In genomic region chr15:55966780-55967179, GRCm38 (mm10) we compare ENCODE assay signal across 17 mouse cellular contexts.
DNase-seq lines count a peak whose midpoint lies in the region; ATAC-seq and TF ChIP-seq lines count a peak whose summit lies in the region.
"Had no signal": no experiment of that assay in that cellular context is flagged by ENCODE, and none has a peak within 500 bp of the region (broad histone marks: within the 10 kb centered on the region; RNA-seq: fewer than 3 reads in every experiment).

No protein-coding gene starts in this region.

- no peaks in the 10 kb centered on the region for H3K9me3 ChIP-seq in forebrain, embryonic 14.5 days (replicated peaks; ENCODE audit: control insufficient read depth, low read length)
- H3K9me3 ChIP-seq in forebrain, embryonic 13.5 days (replicated peaks), result no peaks in the 10 kb centered on the region
- H3K9me3 ChIP-seq in lung, embryonic 14.5 days (ENCODE audit: low read depth, low read length), result no peaks in the 10 kb centered on the region
- H3K9me3 ChIP-seq: forebrain, embryonic 10.5 days; liver, embryonic 12.5 days had no signal

- no peak overlapping the region for H3K4me3 ChIP-seq in forebrain, embryonic 14.5 days (ENCODE audit: low read depth, low read length)
- H3K4me3 ChIP-seq in forebrain, embryonic 13.5 days, result no peak overlapping the region
- H3K4me3 ChIP-seq in lung, embryonic 14.5 days (ENCODE audit: low read depth, low read length), result no peak overlapping the region
- H3K4me3 ChIP-seq: forebrain, embryonic 10.5 days; left cerebral cortex, adult 2 months; liver, embryonic 12.5 days had no signal

- no peaks in the 10 kb centered on the region for H3K36me3 ChIP-seq in forebrain, embryonic 14.5 days (ENCODE audit: control insufficient read depth, insufficient read depth, low read length)
- H3K36me3 ChIP-seq in forebrain, embryonic 13.5 days (ENCODE audit: poor library complexity, severe bottlenecking), result no peaks in the 10 kb centered on the region
- no peaks in the 10 kb centered on the region for H3K36me3 ChIP-seq in lung, embryonic 14.5 days (ENCODE audit: insufficient read depth)
- H3K36me3 ChIP-seq: forebrain, embryonic 10.5 days; liver, embryonic 12.5 days had no signal

- WGBS in forebrain, embryonic 14.5 days, result 38% methylated on average over 2 of the region's 2 CpGs
- WGBS in forebrain, embryonic 13.5 days, result 40% methylated on average over 2 of the region's 2 CpGs
- WGBS in lung, embryonic 14.5 days, result 26% methylated on average over 2 of the region's 2 CpGs

- ATAC-seq in forebrain, embryonic 14.5 days, result no peak
- no peak for ATAC-seq in forebrain, embryonic 13.5 days
- ATAC-seq in lung, embryonic 14.5 days (ENCODE audit: insufficient read depth), result no peak
- ATAC-seq: activated CD4-positive, CD25-positive, alpha-beta regulatory T cell, adult 4 months; inflammation-experienced regulatory T-cells, adult 6 months; liver, embryonic 12.5 days had no signal

- no peak for TF ChIP-seq CTCF in lung, embryonic 14.5 days (IDR thresholded peaks at IDR 0.05; ENCODE audit: low read depth)

- no peak overlapping the region for H3K4me2 ChIP-seq in forebrain, embryonic 14.5 days (ENCODE audit: low read length)
- no peak overlapping the region for H3K4me2 ChIP-seq in forebrain, embryonic 13.5 days
- H3K4me2 ChIP-seq in lung, embryonic 14.5 days, result no peak overlapping the region
- H3K4me2 ChIP-seq: liver, embryonic 12.5 days had no signal

- H3K9ac ChIP-seq in forebrain, embryonic 14.5 days (ENCODE audit: low read length), result no peak overlapping the region
- no peak overlapping the region for H3K9ac ChIP-seq in forebrain, embryonic 13.5 days
- H3K9ac ChIP-seq in lung, embryonic 14.5 days, result no peak overlapping the region
- H3K9ac ChIP-seq: liver, embryonic 12.5 days had no signal

- no peaks in the 10 kb centered on the region for H3K4me1 ChIP-seq in forebrain, embryonic 14.5 days (ENCODE audit: control insufficient read depth, insufficient read depth, low read length)
- H3K4me1 ChIP-seq in forebrain, embryonic 13.5 days, result no peaks in the 10 kb centered on the region
- H3K4me1 ChIP-seq in lung, embryonic 14.5 days (ENCODE audit: insufficient read depth), result no peaks in the 10 kb centered on the region
- H3K4me1 ChIP-seq: liver, embryonic 12.5 days had no signal

- H3K27me3 ChIP-seq in forebrain, embryonic 14.5 days (replicated peaks; ENCODE audit: control insufficient read depth, insufficient read depth, low read length), result no peaks in the 10 kb centered on the region
- H3K27me3 ChIP-seq in forebrain, embryonic 13.5 days, result no peaks in the 10 kb centered on the region
- no peaks in the 10 kb centered on the region for H3K27me3 ChIP-seq in lung, embryonic 14.5 days (ENCODE audit: insufficient read depth, low read length)
- H3K27me3 ChIP-seq: liver, embryonic 12.5 days had no signal

- H3K27ac ChIP-seq in forebrain, embryonic 14.5 days (ENCODE audit: low read depth, low read length), result no peak overlapping the region
- H3K27ac ChIP-seq in forebrain, embryonic 13.5 days, result no peak overlapping the region
- H3K27ac ChIP-seq in lung, embryonic 14.5 days (ENCODE audit: low read depth), result no peak overlapping the region
- H3K27ac ChIP-seq: forebrain, embryonic 10.5 days; left cerebral cortex, adult 2 months; liver, embryonic 12.5 days had no signal

- DNase-seq in forebrain, embryonic 14.5 days (ENCODE audit: low spot score), result peak; percentile 8
- DNase-seq in lung, embryonic 14.5 days, result peak; percentile 25
- no peak for DNase-seq in lung, postnatal 4 days
- peak; percentile 4 for DNase-seq in forelimb bud, embryonic 11.5 days (ENCODE audit: low read depth, low spot score)
- peak; percentile 71 for DNase-seq in retina, postnatal 1 day
- no peak for DNase-seq in urinary bladder, postnatal 10 days (ENCODE audit: low spot score)
- DNase-seq in thymus, postnatal 0 days (ENCODE audit: low spot score), result no peak
- DNase-seq: kidney, postnatal 10 days; lung, postnatal 14 days; right cerebral cortex, postnatal 25 days; thymus, postnatal 25 days had no signal

Comparison
In these comparisons a context has a peak if more than half of its experiments do, and no peak if none do; other contexts are left out.
1. DNase-seq: peak in forebrain, embryonic 14.5 days (single experiment), lung, embryonic 14.5 days (single experiment), forelimb bud, embryonic 11.5 days (single experiment) and retina, postnatal 1 day (single experiment); none in lung, postnatal 4 days (0 of 2), urinary bladder, postnatal 10 days (single experiment) and thymus, postnatal 0 days (single experiment).